Mouse (Mus musculus) embryonic fibroblast, embryonic 13.5 days (primary cell): ENCODE results near the gene Trub1. TPM values are rescaled to one million over a fixed set of nuclear protein-coding genes. Genes with fewer than 3 reads are reported as not detected.
A peak's percentile ranks its signal among the peaks of the same experiment; 100 is the strongest.

ENCODE experiments used
- H3K27ac ChIP-seq: 2 replicates; pipeline ENCODE4 v1.5.1; 2012; ENCODE audit warnings: low read length, control low read depth, inconsistent platforms; ENCODE audit not compliant: insufficient read depth
- H3K4me1 ChIP-seq: 2 replicates; pipeline ENCODE4 v1.6.1; 2011; ENCODE audit warnings: low read length; ENCODE audit not compliant: control insufficient read depth, insufficient read depth
- H3K4me3 ChIP-seq: 2 replicates; pipeline ENCODE4 v1.5.1; 2011; ENCODE audit warnings: mild to moderate bottlenecking, control low read depth, low read length; ENCODE audit not compliant: insufficient read depth
- CTCF ChIP-seq: IDR thresholded peaks from 2 replicates; pipeline ENCODE4 v1.5.1; 2011; ENCODE audit warnings: mild to moderate bottlenecking, control low read depth, low read length, moderate library complexity, borderline replicate concordance; ENCODE audit not compliant: insufficient read depth
- POLR2A ChIP-seq: IDR thresholded peaks from 2 replicates; pipeline ENCODE4 v1.6.1; 2011; ENCODE audit warnings: low read depth, mild to moderate bottlenecking, control low read depth, low read length, moderate library complexity
- polyA plus RNA-seq: library from polyadenylated mRNA; stranded (reverse); fragments of >200 nt; gene quantifications from 2 replicates; pipeline ENCODE4 v1.2.4, GENCODE M21; 2011; ENCODE audit warnings: low read depth; ENCODE audit not compliant: missing spikeins, insufficient read length

Gene Trub1
- polyA plus RNA-seq, 1 experiment: 11.8 TPM

- Histone ChIP-seq H3K4me1 (peaks cover 9% of the 10 kb centered on the region), H3K4me3 (no peak overlapping the region), H3K27ac (peak overlapping the region; percentile 46)
- TF ChIP-seq CTCF (no peak), POLR2A (no peak)
Observed at GRCm38 (mm10) chr19:57487051-57487658, 34.4 kb downstream of the Trub1 start.

- TF ChIP-seq POLR2A (no peak), CTCF (no peak)
- Histone ChIP-seq H3K27ac (no peak overlapping the region), H3K4me1 (peaks cover 9% of the 10 kb centered on the region), H3K4me3 (no peak overlapping the region)
Observed at GRCm38 (mm10) chr19:57489527-57489926, 36.8 kb downstream of the Trub1 start.

- no peak overlapping the region for H3K27ac ChIP-seq
- H3K4me3 ChIP-seq: no peak overlapping the region
- peaks cover 9% of the 10 kb centered on the region for H3K4me1 ChIP-seq
- TF ChIP-seq CTCF (no peak), POLR2A (no peak)
Observed at GRCm38 (mm10) chr19:57491030-57491429, 38.3 kb downstream of the Trub1 start.

- H3K4me1 ChIP-seq: peaks cover 3% of the 10 kb centered on the region; the same call in 1 of the 2 replicates
- no peak overlapping the region for H3K4me3 ChIP-seq
- no peak overlapping the region for H3K27ac ChIP-seq
- TF ChIP-seq CTCF: no peak
- no peak for TF ChIP-seq POLR2A
Observed at GRCm38 (mm10) chr19:57494020-57494419, 41.3 kb downstream of the Trub1 start.

GRCm38 (mm10) chr19:57498110-57498743, 45.5 kb downstream of the Trub1 start:
- Histone ChIP-seq H3K27ac (no peak overlapping the region), H3K4me3 (no peak overlapping the region)
- no peak for TF ChIP-seq CTCF
- no peak for TF ChIP-seq POLR2A

GRCm38 (mm10) chr19:57498884-57499410, 46.2 kb downstream of the Trub1 start:
- Histone ChIP-seq H3K4me3 (no peak overlapping the region), H3K27ac (no peak overlapping the region), H3K4me1 (peaks cover 3% of the 10 kb centered on the region; the same call in 1 of the 2 replicates)
- TF ChIP-seq POLR2A (no peak), CTCF (no peak)

More at GRCm38 (mm10) chr19:57498110-57498743, 45.5 kb downstream of the Trub1 start:
- H3K4me1 ChIP-seq: peaks cover 3% of the 10 kb centered on the region; the same call in 1 of the 2 replicates

- Histone ChIP-seq H3K4me1 (peaks cover 3% of the 10 kb centered on the region; the same call in 1 of the 2 replicates), H3K4me3 (no peak overlapping the region), H3K27ac (no peak overlapping the region)
- no peak for TF ChIP-seq CTCF
- TF ChIP-seq POLR2A: no peak
Observed at GRCm38 (mm10) chr19:57500254-57500653, 47.5 kb downstream of the Trub1 start.

GRCm38 (mm10) chr19:57503144-57503543, 50.4 kb downstream of the Trub1 start:
- Histone ChIP-seq H3K27ac (no peak overlapping the region), H3K4me3 (no peak overlapping the region), H3K4me1 (peaks cover 2% of the 10 kb centered on the region; the same call in 1 of the 2 replicates)
- TF ChIP-seq POLR2A (no peak), CTCF (no peak)

- Histone ChIP-seq H3K4me3 (no peak overlapping the region), H3K4me1 (peaks cover 4% of the 10 kb centered on the region; the same call in 1 of the 2 replicates), H3K27ac (no peak overlapping the region)
- TF ChIP-seq CTCF (no peak), POLR2A (no peak)
Observed at GRCm38 (mm10) chr19:57505048-57505932, 52.6 kb downstream of the Trub1 start.
